Mouse (Mus musculus) erythroblast, embryonic 14.5 days (primary cell): Measurements from ENCODE around the gene Mrps15.

Experiments
- GATA1 ChIP-seq: IDR thresholded peaks from 2 replicates; pipeline ENCODE4 v1.6.1; 2012; ENCODE audit warnings: low read length, inconsistent platforms, mixed read lengths
- TAL1 ChIP-seq: IDR thresholded peaks from 3 replicates; pipeline ENCODE4 v1.6.1; 2012; ENCODE audit warnings: low read length, inconsistent platforms, mixed read lengths

GRCm38 (mm10) chr4:126035413-126035812, 11.3 kb upstream of the Mrps15 start:
- TF ChIP-seq GATA1 (no peak), TAL1 (no peak)
